Mouse (Mus musculus) myocyte (in vitro differentiated cells): ENCODE measurements at regions not wholly inside any gene's neighbourhood (a gene's known extent, or its start where the extent isn't known, plus 50 kb on each side); places are given as distances from the start of the nearest gene placed in this dataset.

Experiments used
- H3K27me3 ChIP-seq: one replicate; pipeline ENCODE4 v1.6.1; 2011; ENCODE audit not compliant: control insufficient read depth, insufficient read depth, insufficient read length
- H3K36me3 ChIP-seq: one replicate; pipeline ENCODE4 v1.6.1; 2011; ENCODE audit not compliant: control insufficient read depth, insufficient read depth
- H3K4me2 ChIP-seq: one replicate; pipeline ENCODE4 v1.6.1; 2011; ENCODE audit warnings: low read depth, control low read depth
- H3K4me3 ChIP-seq: one replicate; pipeline ENCODE4 v1.5.1; 2011; ENCODE audit warnings: mild to moderate bottlenecking, control low read depth, moderate library complexity
- H3K79me2 ChIP-seq: one replicate; pipeline ENCODE4 v1.6.1; 2011; ENCODE audit not compliant: control insufficient read depth, insufficient read depth
- H3ac ChIP-seq: one replicate; pipeline ENCODE4 v1.6.1; 2011; ENCODE audit not compliant: control insufficient read depth, insufficient read length
- CEBPB ChIP-seq: IDR thresholded peaks from 2 replicates; pipeline ENCODE4 v1.6.1; 2011; ENCODE audit warnings: mild to moderate bottlenecking, moderate library complexity; ENCODE audit not compliant: poor library complexity, insufficient read depth, severe bottlenecking
- E2F4 ChIP-seq: IDR thresholded peaks from one replicate; pipeline ENCODE4 v1.6.1; 2011; ENCODE audit warnings: mild to moderate bottlenecking, control low read depth, moderate library complexity; ENCODE audit not compliant: insufficient read depth
- MAX ChIP-seq: IDR thresholded peaks from one replicate; pipeline ENCODE4 v1.6.1; 2011; ENCODE audit warnings: low read depth, mild to moderate bottlenecking, control low read depth
- MYOD1 ChIP-seq, 3 experiments: IDR thresholded peaks; one replicate each; pipeline ENCODE4 v1.6.1; 2011; ENCODE audit warnings: control low read depth in 2 of 3, low read depth in 2 of 3, mild to moderate bottlenecking in 2 of 3, moderate library complexity in 1 of 3; ENCODE audit not compliant: insufficient read length in 2 of 3, control insufficient read depth in 1 of 3
- MYOG ChIP-seq, 3 experiments: IDR thresholded peaks; one replicate each; pipeline ENCODE4 v1.6.1; 2011; ENCODE audit warnings: control low read depth in 2 of 3, low read depth in 2 of 3, mild to moderate bottlenecking in 2 of 3; ENCODE audit not compliant: insufficient read length in 2 of 3, control insufficient read depth in 1 of 3, insufficient read depth in 1 of 3
- POLR2A ChIP-seq: IDR thresholded peaks from one replicate; pipeline ENCODE4 v1.6.1; 2011; ENCODE audit warnings: low read depth, mild to moderate bottlenecking, control low read depth, moderate library complexity; ENCODE audit not compliant: insufficient read length
- POLR2AphosphoS2 ChIP-seq: IDR thresholded peaks from one replicate; pipeline ENCODE4 v1.6.1; 2011; ENCODE audit warnings: low read depth, control low read depth; ENCODE audit not compliant: insufficient read length
- REST ChIP-seq: IDR thresholded peaks from one replicate; pipeline ENCODE4 v1.6.1; 2011; ENCODE audit warnings: mild to moderate bottlenecking, control low read depth, moderate library complexity; ENCODE audit not compliant: insufficient read depth, insufficient read length
- SRF ChIP-seq: IDR thresholded peaks from one replicate; pipeline ENCODE4 v1.6.1; 2011; ENCODE audit warnings: low read depth; ENCODE audit not compliant: control insufficient read depth, insufficient read length
- TCF12 ChIP-seq: IDR thresholded peaks from one replicate; pipeline ENCODE4 v1.6.1; 2011; ENCODE audit warnings: mild to moderate bottlenecking, control low read depth; ENCODE audit not compliant: poor library complexity, insufficient read depth, severe bottlenecking
- TCF3 ChIP-seq: IDR thresholded peaks from one replicate; pipeline ENCODE4 v1.6.1; 2011; ENCODE audit warnings: low read depth, control low read depth; ENCODE audit not compliant: insufficient read length
- USF1 ChIP-seq: IDR thresholded peaks from one replicate; pipeline ENCODE4 v1.6.1; 2011; ENCODE audit warnings: low read depth, mild to moderate bottlenecking, control low read depth, moderate library complexity

DNA sequence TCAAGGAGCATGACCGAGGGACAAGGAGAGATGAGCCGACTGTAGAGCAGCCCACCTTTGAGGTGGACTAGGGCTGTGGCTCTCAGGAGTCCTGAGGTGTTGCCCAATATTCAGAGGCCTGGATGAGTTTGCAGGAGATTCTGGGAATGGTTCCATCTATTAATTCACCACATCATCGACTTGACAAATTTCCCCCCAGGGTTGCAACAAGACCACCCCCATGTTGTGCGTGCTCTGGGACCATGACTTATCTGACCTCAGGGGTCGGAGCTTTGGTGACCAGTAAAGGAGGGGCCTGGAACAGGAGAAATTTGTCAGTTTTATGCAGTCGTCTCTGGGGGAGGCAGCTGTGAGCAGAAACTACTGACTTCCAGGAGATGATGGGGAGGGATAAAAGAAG lies 63.5 kb upstream of the 1600014C23Rik start:
- Histone ChIP-seq H3K4me2 (no peak overlapping the region), H3K36me3 (no peaks in the 10 kb centered on the region), H3K79me2 (no peaks in the 10 kb centered on the region), H3K27me3 (no peaks in the 10 kb centered on the region), H3K4me3 (no peak overlapping the region), H3ac (no peak overlapping the region)
- TF ChIP-seq REST, result no peak

DNA sequence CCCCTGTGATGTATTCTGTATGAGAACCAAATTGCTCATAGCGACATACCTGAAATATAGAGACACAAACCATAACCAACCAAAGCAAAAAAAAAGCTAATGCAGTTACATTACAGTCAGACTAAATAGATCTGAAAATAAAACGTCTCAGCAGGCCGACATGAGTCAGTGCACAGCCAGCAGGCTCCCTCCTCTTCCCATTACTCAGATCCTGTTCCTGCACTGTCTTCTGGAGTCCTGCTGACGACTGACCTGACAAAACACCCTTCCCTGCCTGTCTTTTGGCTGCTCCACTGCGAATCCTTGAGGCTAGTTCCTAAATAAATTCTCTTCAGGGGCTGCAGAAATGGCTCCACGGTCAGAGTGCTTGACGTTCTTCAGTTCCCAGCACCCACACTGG lies 61.3 kb upstream of the 1600014C23Rik start:
- TF ChIP-seq REST (no peak), POLR2AphosphoS2 (no peak), CEBPB (no peak), TCF12 (no peak), MYOG (IDR thresholded peaks at IDR 0.05; ENCODE audit: control insufficient read depth in 1 of 3, insufficient read depth in 1 of 3, insufficient read length in 2 of 3, low read depth in 2 of 3) (no peak), E2F4 (no peak), POLR2A (no peak), SRF (no peak), USF1 (no peak), MYOD1 (IDR thresholded peaks at IDR 0.05; ENCODE audit: control insufficient read depth in 1 of 3, insufficient read length in 2 of 3, low read depth in 2 of 3) (no peak), MAX (no peak), TCF3 (no peak)
- Histone ChIP-seq H3K36me3 (no peaks in the 10 kb centered on the region), H3K4me2 (no peak overlapping the region), H3K79me2 (no peaks in the 10 kb centered on the region), H3K4me3 (no peak overlapping the region), H3K27me3 (no peaks in the 10 kb centered on the region), H3ac (no peak overlapping the region)

DNA sequence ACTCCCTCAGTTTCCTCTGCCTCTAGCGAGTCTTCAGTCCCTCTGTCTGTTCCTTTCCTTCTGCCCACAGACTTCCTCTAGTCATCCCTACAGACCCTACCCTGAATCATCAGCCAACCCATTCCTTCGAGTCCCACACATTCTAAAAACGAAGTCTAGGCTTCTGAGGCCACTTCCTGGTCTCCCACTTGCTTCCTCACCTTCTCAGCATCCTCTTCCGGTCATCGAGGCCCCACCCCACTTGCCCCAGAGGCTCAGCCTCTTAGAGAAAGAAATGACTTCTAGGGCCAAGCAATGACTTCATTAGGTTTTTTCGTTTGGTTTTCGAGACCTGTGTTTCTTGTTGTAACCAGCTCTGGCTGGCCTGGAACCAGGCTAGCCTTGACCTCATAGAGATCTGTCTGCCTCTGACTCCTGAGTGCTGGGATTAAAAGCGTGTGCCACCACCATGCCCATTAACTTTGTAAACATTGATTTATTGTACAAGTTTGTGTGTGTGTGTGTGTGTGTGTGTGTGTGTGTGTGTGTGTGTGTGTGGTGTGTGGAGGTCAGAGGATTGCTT lies 57.4 kb upstream of the 1600014C23Rik start:
- Histone ChIP-seq H3ac (no peak overlapping the region), H3K4me2 (no peak overlapping the region), H3K36me3 (no peaks in the 10 kb centered on the region), H3K4me3 (no peak overlapping the region), H3K27me3 (no peaks in the 10 kb centered on the region), H3K79me2 (no peaks in the 10 kb centered on the region)
- TF ChIP-seq MYOG (IDR thresholded peaks at IDR 0.05; ENCODE audit: control insufficient read depth in 1 of 3, insufficient read depth in 1 of 3, insufficient read length in 2 of 3, low read depth in 2 of 3) (no peak), REST (no peak), POLR2AphosphoS2 (no peak), MAX (no peak), USF1 (no peak), MYOD1 (IDR thresholded peaks at IDR 0.05; ENCODE audit: control insufficient read depth in 1 of 3, insufficient read length in 2 of 3, low read depth in 2 of 3) (no peak), TCF12 (no peak)

DNA sequence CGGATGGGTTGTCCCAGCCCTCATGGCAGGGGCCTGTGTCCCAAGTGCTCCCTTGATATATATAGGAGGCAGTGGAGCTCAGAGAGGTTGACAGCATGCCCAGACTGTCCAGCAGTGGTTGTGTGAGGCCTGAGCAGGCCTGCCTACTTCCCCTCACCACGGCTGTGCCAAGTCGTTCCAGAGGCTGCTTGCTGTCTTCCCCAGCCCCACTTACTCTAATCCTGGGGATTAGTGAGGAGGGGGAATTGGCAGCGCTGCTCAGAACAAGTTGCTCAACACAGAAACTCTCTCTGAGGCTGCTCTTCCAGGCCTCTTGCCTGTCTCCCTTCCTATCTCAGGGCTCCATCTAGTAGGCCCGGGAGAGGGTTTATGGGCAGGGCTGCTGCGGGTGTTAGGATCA lies 56.1 kb upstream of the 1600014C23Rik start:
- Histone ChIP-seq H3K27me3 (no peaks in the 10 kb centered on the region), H3K79me2 (no peaks in the 10 kb centered on the region), H3K36me3 (no peaks in the 10 kb centered on the region), H3K4me2 (no peak overlapping the region), H3K4me3 (no peak overlapping the region), H3ac (no peak overlapping the region)
- TF ChIP-seq POLR2AphosphoS2, result no peak
- TF ChIP-seq TCF3, result no peak

DNA sequence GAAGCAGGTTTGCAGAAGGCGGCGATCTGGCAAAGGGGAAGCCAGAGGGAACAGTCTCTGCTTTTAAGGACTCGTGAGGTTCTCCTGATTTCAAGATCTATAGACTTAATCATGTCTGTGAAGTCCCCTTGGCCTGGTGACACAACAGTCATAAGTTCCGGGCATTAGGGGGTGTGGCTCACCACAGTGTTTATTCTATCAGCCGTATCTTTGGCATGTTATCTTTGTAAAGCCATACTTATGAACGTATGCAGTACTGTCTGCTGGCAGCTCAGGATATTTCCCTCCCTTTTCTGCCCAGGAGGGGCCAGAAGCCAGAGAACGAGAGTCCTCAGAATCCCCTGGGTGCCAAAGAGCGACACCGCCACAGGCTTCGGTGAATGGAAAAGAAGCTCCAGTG lies 51.3 kb upstream of the 1600014C23Rik start:
- Histone ChIP-seq H3K36me3 (no peaks in the 10 kb centered on the region), H3ac (no peak overlapping the region), H3K27me3 (no peaks in the 10 kb centered on the region), H3K4me3 (no peak overlapping the region), H3K79me2 (no peaks in the 10 kb centered on the region), H3K4me2 (no peak overlapping the region)
- TF ChIP-seq MAX, result no peak
- TF ChIP-seq MYOD1 (IDR thresholded peaks at IDR 0.05; ENCODE audit: control insufficient read depth in 1 of 3, insufficient read length in 2 of 3, low read depth in 2 of 3), result no peak
- TF ChIP-seq USF1, result no peak
- TF ChIP-seq CEBPB, result no peak
- TF ChIP-seq POLR2A, result no peak
- no peak for TF ChIP-seq SRF
- no peak for TF ChIP-seq POLR2AphosphoS2
- TF ChIP-seq E2F4, result no peak
- no peak for TF ChIP-seq REST
- no peak for TF ChIP-seq MYOG (IDR thresholded peaks at IDR 0.05; ENCODE audit: control insufficient read depth in 1 of 3, insufficient read depth in 1 of 3, insufficient read length in 2 of 3, low read depth in 2 of 3)
- TF ChIP-seq TCF3, result no peak
- TF ChIP-seq TCF12, result no peak
